Mouse (Mus musculus): ENCODE results near the gene Pik3r1.

GRCm38 (mm10) chr13:101718744-101719143 is 49.3 kb downstream of the Pik3r1 start:
- TF ChIP-seq GATA1 (IDR thresholded peaks at IDR 0.05; ENCODE audit: borderline replicate concordance, low read length), result no peak
- TF ChIP-seq FLI1 (IDR thresholded peaks at IDR 0.05; ENCODE audit: low read length), result no peak

All from megakaryocyte, embryonic 14.5 days (primary cell).